Mouse (Mus musculus) forebrain, embryonic 16.5 days (tissue): ENCODE measurements around the gene Pou2f1. TPM values are rescaled to one million over a fixed set of nuclear protein-coding genes. Genes with fewer than 3 reads are reported as not detected.

Source experiments
- ATAC-seq: fragments of 200-750 bp; cut with Nextera tagmentation; 2 replicates; pipeline ENCODE4 v1.8.0; 2017; ENCODE audit warnings: mild to moderate bottlenecking, moderate library complexity
- H3K27ac ChIP-seq: fragments of 300-500 bp; sonication (generic); 2 replicates; pipeline ENCODE4 v1.5.1; 2014; ENCODE audit warnings: low read length, control low read depth
- H3K27me3 ChIP-seq: fragments of 300-500 bp; sonication (generic); replicated peaks from 2 replicates; pipeline ENCODE4 v1.6.1; 2014; ENCODE audit warnings: low read length; ENCODE audit not compliant: control insufficient read depth, insufficient read depth
- H3K36me3 ChIP-seq: fragments of 300-500 bp; sonication (generic); 2 replicates; pipeline ENCODE4 v1.6.1; 2014; ENCODE audit not compliant: control insufficient read depth, insufficient read depth
- H3K4me1 ChIP-seq: fragments of 300-500 bp; sonication (generic); replicated peaks from 2 replicates; pipeline ENCODE4 v1.6.1; 2014; ENCODE audit warnings: low read length; ENCODE audit not compliant: control insufficient read depth, insufficient read depth
- H3K4me2 ChIP-seq: fragments of 300-500 bp; sonication (generic); 2 replicates; pipeline ENCODE4 v1.6.1; 2014; ENCODE audit warnings: mild to moderate bottlenecking, low read length, control low read depth
- H3K4me3 ChIP-seq: fragments of 300-500 bp; sonication (generic); replicated peaks from 2 replicates; pipeline ENCODE4 v1.5.1; 2014; ENCODE audit warnings: mild to moderate bottlenecking, low read length, control low read depth
- H3K9ac ChIP-seq: fragments of 300-500 bp; sonication (generic); replicated peaks from 2 replicates; pipeline ENCODE4 v1.6.1; 2014; ENCODE audit warnings: low read depth, low read length, control low read depth
- H3K9me3 ChIP-seq: fragments of 300-500 bp; sonication (generic); 2 replicates; pipeline ENCODE4 v1.6.1; 2016; ENCODE audit warnings: low read length; ENCODE audit not compliant: control insufficient read depth
- WGBS: fragments of 180-500 bp; shearing (Covaris S2); extraction: QIAGEN DNeasy Blood & Tissue Kit; methylation state at CpG from one replicate; pipeline ENCODE4 v1.1.7; 2014; 5-methylcytosine and 5-hydroxymethylcytosine counted together
- polyA plus RNA-seq: library from polyadenylated mRNA; unstranded; fragments of >200 nt; fragmentation: Nextera tagmentation; extraction: Ambion mirVana; gene quantifications from 2 replicates; pipeline ENCODE4 v1.2.1, GENCODE M21; 2015

Pou2f1 gene
- polyA plus RNA-seq, 1 experiment from 2014 or later, result 22.7 TPM

- H3K27me3 ChIP-seq, result no peaks in the 10 kb centered on the region
- H3K9ac ChIP-seq, result no peak overlapping the region
- no peak overlapping the region for H3K27ac ChIP-seq
- H3K4me3 ChIP-seq, result no peak overlapping the region
- WGBS, result 88% methylated on average over 2 of the region's 2 CpGs
- H3K9me3 ChIP-seq, result no peaks in the 10 kb centered on the region
- H3K36me3 ChIP-seq, result no peaks in the 10 kb centered on the region
- H3K4me2 ChIP-seq, result no peak overlapping the region
- no peak for ATAC-seq
- peaks cover 5% of the 10 kb centered on the region; the same call in 1 of the 2 replicates for H3K4me1 ChIP-seq
Measured at GRCm38 (mm10) chr1:166038731-166039332, 36.4 kb upstream of the Pou2f1 start.

- Histone ChIP-seq H3K9me3 (no peaks in the 10 kb centered on the region), H3K27ac (no peak overlapping the region), H3K36me3 (no peaks in the 10 kb centered on the region), H3K4me1 (0 out of 2 replicates have a peak, but pooled peaks cover 4% of the 10 kb centered on the region), H3K4me3 (no peak overlapping the region), H3K4me2 (no peak overlapping the region), H3K9ac (no peak overlapping the region), H3K27me3 (no peaks in the 10 kb centered on the region)
- WGBS, result 4% methylated on average over 5 of the region's 5 CpGs
- no peak for ATAC-seq
Measured at GRCm38 (mm10) chr1:166035045-166035444, 32.6 kb upstream of the Pou2f1 start.

- 0 out of 2 replicates have a peak, but pooled peaks cover 4% of the 10 kb centered on the region for H3K4me1 ChIP-seq
- no peak overlapping the region for H3K27ac ChIP-seq
- no peak overlapping the region for H3K9ac ChIP-seq
- H3K4me3 ChIP-seq, result no peak overlapping the region
- no peaks in the 10 kb centered on the region for H3K27me3 ChIP-seq
- no peaks in the 10 kb centered on the region for H3K36me3 ChIP-seq
- WGBS, result 77% methylated on average over 7 of the region's 7 CpGs
- H3K9me3 ChIP-seq, result no peaks in the 10 kb centered on the region
- ATAC-seq, result no peak
- H3K4me2 ChIP-seq, result no peak overlapping the region
Measured at GRCm38 (mm10) chr1:166031673-166032547, 29.4 kb upstream of the Pou2f1 start.

- no peak overlapping the region for H3K4me2 ChIP-seq
- H3K4me3 ChIP-seq, result no peak overlapping the region
- H3K4me1 ChIP-seq, result no peaks in the 10 kb centered on the region
- 24% methylated on average over 4 of the region's 4 CpGs for WGBS
- H3K27ac ChIP-seq, result no peak overlapping the region
- H3K9me3 ChIP-seq, result no peaks in the 10 kb centered on the region
- H3K27me3 ChIP-seq, result no peaks in the 10 kb centered on the region
- no peak overlapping the region for H3K9ac ChIP-seq
- no peak for ATAC-seq
- no peaks in the 10 kb centered on the region for H3K36me3 ChIP-seq
Measured at GRCm38 (mm10) chr1:166023981-166024380, 21.5 kb upstream of the Pou2f1 start.

GRCm38 (mm10) chr1:166017203-166017602 lies 14.7 kb upstream of the Pou2f1 start:
- ATAC-seq, result no peak
- Histone ChIP-seq H3K4me2 (no peak overlapping the region), H3K27ac (no peak overlapping the region), H3K9ac (no peak overlapping the region), H3K4me1 (no peaks in the 10 kb centered on the region), H3K4me3 (no peak overlapping the region), H3K27me3 (no peaks in the 10 kb centered on the region), H3K9me3 (no peaks in the 10 kb centered on the region), H3K36me3 (no peaks in the 10 kb centered on the region)
- WGBS, result 91% methylated on average over 4 of the region's 4 CpGs

- Histone ChIP-seq H3K36me3 (no peaks in the 10 kb centered on the region), H3K27me3 (no peaks in the 10 kb centered on the region), H3K9me3 (no peaks in the 10 kb centered on the region), H3K9ac (no peak overlapping the region), H3K4me1 (no peaks in the 10 kb centered on the region), H3K4me2 (no peak overlapping the region), H3K4me3 (no peak overlapping the region), H3K27ac (no peak overlapping the region)
- WGBS, result 84% methylated on average over 4 of the region's 4 CpGs
- ATAC-seq, result no peak
Measured at GRCm38 (mm10) chr1:166016306-166016705, 13.8 kb upstream of the Pou2f1 start.

GRCm38 (mm10) chr1:166014530-166014929 lies 12.1 kb upstream of the Pou2f1 start:
- no peaks in the 10 kb centered on the region for H3K36me3 ChIP-seq
- H3K4me2 ChIP-seq, result no peak overlapping the region
- ATAC-seq, result no peak
- H3K27ac ChIP-seq, result no peak overlapping the region
- no peak overlapping the region for H3K4me3 ChIP-seq
- H3K27me3 ChIP-seq, result no peaks in the 10 kb centered on the region
- WGBS, result 64% methylated on average over 5 of the region's 5 CpGs
- H3K9me3 ChIP-seq, result no peaks in the 10 kb centered on the region
- no peak overlapping the region for H3K9ac ChIP-seq
- H3K4me1 ChIP-seq, result no peaks in the 10 kb centered on the region

GRCm38 (mm10) chr1:166010106-166010505 lies 7.6 kb upstream of the Pou2f1 start:
- 98% methylated on average over 1 of the region's 1 CpGs for WGBS

GRCm38 (mm10) chr1:166008634-166009350 lies 6.3 kb upstream of the Pou2f1 start:
- Histone ChIP-seq H3K27ac (no peak overlapping the region), H3K4me2 (no peak overlapping the region)
- no peak for ATAC-seq

More at GRCm38 (mm10) chr1:166010106-166010505, 7.6 kb upstream of the Pou2f1 start:
- Histone ChIP-seq H3K9me3 (no peaks in the 10 kb centered on the region), H3K36me3 (no peaks in the 10 kb centered on the region), H3K4me3 (no peak overlapping the region), H3K27me3 (no peaks in the 10 kb centered on the region), H3K27ac (no peak overlapping the region), H3K4me2 (no peak overlapping the region), H3K4me1 (no peaks in the 10 kb centered on the region), H3K9ac (no peak overlapping the region)
- no peak for ATAC-seq

More at GRCm38 (mm10) chr1:166008634-166009350, 6.3 kb upstream of the Pou2f1 start:
- Histone ChIP-seq H3K27me3 (no peaks in the 10 kb centered on the region), H3K4me3 (no peak overlapping the region), H3K36me3 (no peaks in the 10 kb centered on the region), H3K4me1 (no peaks in the 10 kb centered on the region), H3K9ac (no peak overlapping the region), H3K9me3 (no peaks in the 10 kb centered on the region)
- WGBS, result 95% methylated on average over 5 of the region's 5 CpGs
